Mouse (Mus musculus): ENCODE measurements around the gene Olfr1122. TPM values are rescaled to one million over a fixed set of nuclear protein-coding genes. Genes with fewer than 3 reads are reported as not detected.
A peak's percentile ranks its signal among the peaks of the same experiment; 100 is the strongest.
"Not testable (repeated sequence)": the region's sequence is repeated elsewhere in the genome, so short reads cannot be mapped to it uniquely, and the experiment has no call there.

Gene Olfr1122
- total RNA-seq (2014; rRNA removed) (not detected in 2 replicates), polyA plus RNA-seq (2015; fragmentation: Nextera tagmentation; extraction: Ambion mirVana) (not detected in 2 replicates)

- Histone ChIP-seq H3K4me3 (ENCODE audit: low read depth, low read length) (no peak within 1 kb of the TSS), H3K36me3 (ENCODE audit: insufficient read depth) (no peaks in the 10 kb centered on the region), H3K9ac (no peak within 1 kb of the TSS), H3K4me1 (ENCODE audit: insufficient read depth) (no peaks in the 10 kb centered on the region), H3K27ac (ENCODE audit: low read depth, low read length) (no peak within 1 kb of the TSS), H3K4me2 (ENCODE audit: low read depth) (no peak within 1 kb of the TSS), H3K9me3 (ENCODE audit: low read length) (no peaks in the 10 kb centered on the region), H3K27me3 (ENCODE audit: insufficient read depth, low read length) (no peaks in the 10 kb centered on the region)
- WGBS, result 86% methylated on average over 2 of the region's 2 CpGs
- DNase-seq (no peak), ATAC-seq (no peak)
- no peak for TF ChIP-seq CTCF (IDR thresholded peaks at IDR 0.05; ENCODE audit: low read depth)
Measured at GRCm38 (mm10) chr2:87385549-87385948, at the start of gene Olfr1122. Gene Olfr1122 (plus strand): TSS chr2:87385849.

DNA sequence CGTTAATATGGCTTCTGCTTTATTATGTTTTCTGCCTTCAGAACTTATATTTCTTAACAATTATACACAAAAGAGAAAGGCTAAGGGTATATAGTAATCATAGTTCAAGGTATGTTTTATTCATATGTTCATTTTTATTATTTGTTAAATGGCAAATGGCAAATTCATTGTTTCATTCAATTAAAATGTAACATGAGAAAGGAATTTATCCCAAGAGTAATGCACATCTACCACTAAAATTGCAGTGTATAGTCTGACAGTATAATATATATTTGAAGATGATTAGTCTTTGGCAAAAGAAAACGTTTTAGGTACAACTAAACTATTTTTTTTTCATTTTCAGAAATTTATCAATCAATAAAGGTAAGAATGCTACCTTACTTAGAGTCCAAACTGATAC lies 31.1 kb upstream of the Olfr1122 start, which contains the start of gene Olfr1120:
Gene Olfr1120 (plus strand): TSS at position 301 of the 400 bp plus-strand sequence.
- Histone ChIP-seq H3K27ac (ENCODE audit: low read depth, low read length) (no peak within 1 kb of the TSS), H3K4me3 (ENCODE audit: low read depth, low read length) (no peak within 1 kb of the TSS), H3K36me3 (ENCODE audit: insufficient read depth) (no peaks in the 10 kb centered on the region), H3K4me1 (ENCODE audit: insufficient read depth) (no peaks in the 10 kb centered on the region), H3K9ac (no peak within 1 kb of the TSS), H3K27me3 (ENCODE audit: insufficient read depth, low read length) (no peaks in the 10 kb centered on the region), H3K9me3 (ENCODE audit: low read length) (no peaks in the 10 kb centered on the region), H3K4me2 (ENCODE audit: low read depth) (no peak within 1 kb of the TSS)
- TF ChIP-seq CTCF (IDR thresholded peaks at IDR 0.05; ENCODE audit: low read depth), result no peak
- no peak for ATAC-seq
- no peak for DNase-seq
- 56% methylated on average over 2 of the region's 2 CpGs for WGBS

- DNase-seq; H3K36me3 ChIP-seq (ENCODE audit: insufficient read depth); H3K9me3 ChIP-seq (ENCODE audit: low read length); H3K27me3 ChIP-seq (ENCODE audit: insufficient read depth, low read length); H3K4me3 ChIP-seq (ENCODE audit: low read depth, low read length); ATAC-seq; H3K4me1 ChIP-seq (ENCODE audit: insufficient read depth); H3K27ac ChIP-seq (ENCODE audit: low read depth, low read length); H3K4me2 ChIP-seq (ENCODE audit: low read depth); H3K9ac ChIP-seq: not testable (repeated sequence)
- WGBS, result 96% methylated on average over 2 of the region's 2 CpGs
Measured at GRCm38 (mm10) chr2:87360121-87360520, 25.5 kb upstream of the Olfr1122 start.

DNA sequence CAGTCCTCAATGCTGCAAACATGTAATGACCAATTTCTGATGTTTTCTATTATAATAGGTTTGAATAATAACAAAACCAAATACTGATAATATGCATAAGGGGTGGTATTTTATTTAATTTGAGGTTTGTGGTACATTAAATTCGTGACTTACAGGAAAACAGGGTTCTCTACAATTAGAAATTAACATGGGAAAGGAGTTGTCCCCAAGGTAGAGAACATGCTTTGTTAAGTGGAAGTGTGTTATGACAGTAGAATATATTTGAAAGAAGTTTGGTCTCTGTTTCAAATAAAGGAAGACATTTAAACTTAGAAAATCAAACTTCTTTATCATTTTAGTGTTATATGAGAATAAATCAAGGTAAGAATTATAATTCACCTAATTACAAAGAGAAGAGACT lies 16.1 kb upstream of the Olfr1122 start, which contains the start of gene Olfr1121:
Gene Olfr1121 (plus strand): TSS at position 301 of the 400 bp plus-strand sequence.
- Histone ChIP-seq H3K9me3 (ENCODE audit: low read length) (no peaks in the 10 kb centered on the region), H3K36me3 (ENCODE audit: insufficient read depth) (no peaks in the 10 kb centered on the region), H3K4me1 (ENCODE audit: insufficient read depth) (no peaks in the 10 kb centered on the region), H3K27me3 (ENCODE audit: insufficient read depth, low read length) (no peaks in the 10 kb centered on the region), H3K27ac (ENCODE audit: low read depth, low read length) (no peak within 1 kb of the TSS), H3K4me2 (ENCODE audit: low read depth) (no peak within 1 kb of the TSS), H3K4me3 (ENCODE audit: low read depth, low read length) (no peak within 1 kb of the TSS), H3K9ac (no peak within 1 kb of the TSS)
- no peak for TF ChIP-seq CTCF (IDR thresholded peaks at IDR 0.05; ENCODE audit: low read depth)
- WGBS, result 25% methylated on average over 1 of the region's 1 CpGs
- DNase-seq (no peak), ATAC-seq (no peak)

DNA sequence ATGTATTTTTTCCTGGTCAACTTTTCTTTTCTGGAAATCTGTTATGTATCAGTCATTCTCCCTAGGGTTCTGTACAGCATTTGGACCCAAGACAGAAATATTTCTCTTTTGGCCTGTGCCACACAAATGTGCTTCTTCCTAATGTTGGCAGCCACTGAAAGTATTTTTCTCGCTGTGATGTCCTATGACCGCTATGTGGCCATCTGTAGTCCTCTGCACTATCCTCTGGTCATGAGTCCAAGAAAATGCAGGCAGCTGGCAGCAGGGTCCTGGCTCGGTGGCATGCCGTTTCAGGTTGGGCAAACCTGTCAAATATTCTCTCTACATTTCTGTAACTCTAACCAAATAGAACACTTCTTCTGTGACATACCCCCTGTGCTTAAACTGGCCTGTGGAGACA lies 13.9 kb upstream of the Olfr1122 start:
- Histone ChIP-seq H3K9ac (no peak overlapping the region), H3K4me1 (ENCODE audit: insufficient read depth) (no peaks in the 10 kb centered on the region), H3K9me3 (ENCODE audit: low read length) (no peaks in the 10 kb centered on the region), H3K27ac (ENCODE audit: low read depth, low read length) (no peak overlapping the region), H3K36me3 (ENCODE audit: insufficient read depth) (no peaks in the 10 kb centered on the region), H3K27me3 (ENCODE audit: insufficient read depth, low read length) (no peaks in the 10 kb centered on the region), H3K4me2 (ENCODE audit: low read depth) (no peak overlapping the region), H3K4me3 (ENCODE audit: low read depth, low read length) (no peak overlapping the region)
- no peak for TF ChIP-seq CTCF (IDR thresholded peaks at IDR 0.05; ENCODE audit: low read depth)
- WGBS, result 84% methylated on average over 4 of the region's 4 CpGs
- no peak for ATAC-seq
- no peak for DNase-seq

DNA sequence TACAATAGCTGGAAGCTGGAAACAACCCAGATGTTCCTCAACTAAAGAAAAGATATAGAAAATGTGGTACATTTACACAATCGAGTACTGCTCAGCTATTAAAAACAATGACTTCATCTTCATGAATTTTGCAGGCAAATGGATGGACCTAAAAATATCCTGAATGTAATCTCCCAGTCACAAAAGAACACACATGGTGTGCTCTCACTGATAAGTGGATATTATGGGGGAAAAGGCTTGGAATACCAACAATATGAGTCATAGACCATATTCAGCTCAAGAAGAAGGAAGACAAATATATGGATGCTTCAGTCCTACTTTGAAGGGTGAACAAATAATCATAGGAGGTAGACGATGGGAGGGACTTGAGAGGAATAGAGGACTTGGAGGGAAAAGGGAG lies 1.7 kb upstream of the Olfr1122 start:
- Histone ChIP-seq H3K9me3 (ENCODE audit: low read length) (no peaks in the 10 kb centered on the region), H3K36me3 (ENCODE audit: insufficient read depth) (no peaks in the 10 kb centered on the region), H3K9ac (no peak overlapping the region), H3K27ac (ENCODE audit: low read depth, low read length) (no peak overlapping the region), H3K4me1 (ENCODE audit: insufficient read depth) (no peaks in the 10 kb centered on the region), H3K4me2 (ENCODE audit: low read depth) (no peak overlapping the region), H3K4me3 (ENCODE audit: low read depth, low read length) (no peak overlapping the region), H3K27me3 (ENCODE audit: insufficient read depth, low read length) (no peaks in the 10 kb centered on the region)
- ATAC-seq (no peak), DNase-seq (no peak)
- no peak for TF ChIP-seq CTCF (IDR thresholded peaks at IDR 0.05; ENCODE audit: low read depth)
- WGBS, result 86% methylated on average over 2 of the region's 2 CpGs

GRCm38 (mm10) chr2:87393605-87394004 lies 8.0 kb downstream of the Olfr1122 start:
- WGBS, result 92% methylated on average over 5 of the region's 5 CpGs
- not testable (repeated sequence) for H3K36me3 ChIP-seq (ENCODE audit: insufficient read depth); H3K9ac ChIP-seq; H3K4me1 ChIP-seq (ENCODE audit: insufficient read depth); H3K27ac ChIP-seq (ENCODE audit: low read depth, low read length); H3K27me3 ChIP-seq (ENCODE audit: insufficient read depth, low read length); H3K4me3 ChIP-seq (ENCODE audit: low read depth, low read length); H3K4me2 ChIP-seq (ENCODE audit: low read depth); H3K9me3 ChIP-seq (ENCODE audit: low read length); DNase-seq
- peak; percentile 65; the same call in 1 of the 2 replicates for ATAC-seq

DNA sequence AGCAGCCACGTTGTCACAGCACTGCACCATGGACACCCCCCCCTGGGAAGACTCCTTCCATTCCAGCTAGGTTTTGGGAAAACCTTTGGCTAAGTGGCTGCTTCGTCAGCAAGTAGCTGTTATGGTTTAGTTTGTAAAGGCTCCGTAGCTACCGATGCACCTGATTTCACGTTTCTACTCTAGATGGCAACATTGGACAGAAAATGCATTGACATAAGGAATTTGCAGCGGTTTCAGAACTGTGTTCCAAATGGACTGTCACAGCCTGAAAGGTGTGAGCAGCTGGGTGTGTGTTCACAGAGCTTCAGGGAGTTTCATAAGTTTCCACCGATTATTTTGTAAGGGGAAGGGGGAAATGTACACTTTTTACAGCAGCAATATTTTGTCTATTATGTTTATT lies 9.0 kb downstream of the Olfr1122 start:
- H3K4me1 ChIP-seq (ENCODE audit: insufficient read depth); H3K27ac ChIP-seq (ENCODE audit: low read depth, low read length); H3K9ac ChIP-seq; H3K9me3 ChIP-seq (ENCODE audit: low read length); ATAC-seq; H3K27me3 ChIP-seq (ENCODE audit: insufficient read depth, low read length); H3K4me3 ChIP-seq (ENCODE audit: low read depth, low read length); H3K36me3 ChIP-seq (ENCODE audit: insufficient read depth); H3K4me2 ChIP-seq (ENCODE audit: low read depth): not testable (repeated sequence)
- DNase-seq, result peak; percentile 14
- peak; percentile 30; the same call in 1 of the 2 replicates for TF ChIP-seq CTCF (IDR thresholded peaks at IDR 0.05; ENCODE audit: low read depth)
- 84% methylated on average over 7 of the region's 7 CpGs for WGBS
